Comparison of ENCODE assay signal across 8 mouse cellular contexts in the genomic region with DNA sequence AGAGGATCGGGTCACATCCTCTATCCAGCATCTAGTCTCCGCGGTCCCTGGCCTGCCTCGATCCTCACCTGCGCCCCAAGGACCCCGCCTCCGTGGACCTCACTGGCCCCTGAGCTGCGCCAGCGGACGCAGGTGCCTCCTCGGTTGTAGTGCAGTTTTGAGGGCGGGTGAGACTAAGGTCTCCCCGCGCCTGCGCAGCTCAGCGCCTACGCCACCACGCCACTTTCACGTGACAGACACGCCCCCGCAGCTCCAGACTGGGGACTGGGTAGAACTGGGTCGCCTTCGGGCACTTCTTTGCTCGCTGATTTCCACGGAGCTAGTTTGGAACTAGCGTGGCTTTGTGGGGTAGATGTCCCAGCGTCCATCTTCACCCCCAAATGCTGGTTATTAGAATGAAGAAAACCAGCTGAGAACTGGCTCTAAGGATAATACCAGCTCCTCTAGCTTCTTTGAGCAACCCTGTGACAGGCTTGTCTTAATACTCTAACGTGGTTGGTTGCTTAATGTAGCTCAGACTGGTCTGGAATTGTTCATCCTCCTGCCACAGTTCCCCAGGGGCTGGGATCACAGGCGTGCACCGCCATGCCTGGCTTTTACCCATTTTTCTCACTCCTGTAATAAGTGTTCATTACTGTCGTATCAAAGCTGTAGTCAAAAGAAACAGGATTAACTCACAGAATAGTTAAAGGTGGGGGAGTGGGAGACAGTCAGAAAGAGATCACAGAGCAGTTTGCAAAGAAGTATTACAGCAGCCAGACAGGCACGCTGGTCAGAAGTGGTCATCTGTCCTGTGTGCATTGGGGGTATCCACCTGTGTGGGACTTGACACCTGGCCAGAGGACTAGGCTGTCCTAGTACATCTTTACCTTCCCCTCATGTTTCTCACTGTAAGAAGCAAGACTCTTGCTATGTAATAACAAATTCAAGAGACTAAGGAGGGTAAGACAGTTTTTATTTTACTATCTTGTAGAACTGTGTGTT. TPM values are rescaled to one million over a fixed set of nuclear protein-coding genes. Genes with fewer than 3 reads are reported as not detected.
A peak's percentile ranks its signal among the peaks of the same experiment; 100 is the strongest.
DNase-seq lines count a peak whose midpoint lies in the region; ATAC-seq and TF ChIP-seq lines count a peak whose summit lies in the region.

A gene (minus strand): TSS at position 159 of the 984 bp plus-strand sequence.

- in situ Hi-C loops in Patski (cut with MboI; ENCODE audit: low pct_unique_long_range_greater_than_20kb), result no loop called here

- 0 out of 2 replicates have a peak, but pooled peaks have one; percentile 36 for TF ChIP-seq POLR2A in thymus, adult 2 months (IDR thresholded peaks at IDR 0.05; ENCODE audit: control insufficient read depth, extremely low read depth, insufficient read depth, low read length, poor library complexity)

- H3K27me3 ChIP-seq in Patski, result no peaks in the 10 kb centered on the region
- no peaks in the 10 kb centered on the region for H3K27me3 ChIP-seq in hindbrain, embryonic 11.5 days (ENCODE audit: control insufficient read depth, insufficient read depth, low read length)
- H3K27me3 ChIP-seq in lung, embryonic 16.5 days (ENCODE audit: control insufficient read depth, insufficient read depth, low read depth, low read length), result no peaks in the 10 kb centered on the region
- no peaks in the 10 kb centered on the region for H3K27me3 ChIP-seq in thymus, adult 2 months (ENCODE audit: control insufficient read depth, insufficient read depth, low read length)

- CTCF ChIA-PET in Patski (lab: Charles Lee), result interaction anchor here (1.3 kb wide), 1 partner anchor 17 kb away, joined by 3 read pairs; no protein-coding TSS in a partner anchor

- 6% methylated on average over 32 of the region's 32 CpGs for WGBS in hindbrain, embryonic 11.5 days
- WGBS in lung, embryonic 16.5 days, result 4% methylated on average over 32 of the region's 32 CpGs
- WGBS in thymus, adult 2 months, result 8% methylated on average over 32 of the region's 32 CpGs

- H3K9me3 ChIP-seq in hindbrain, embryonic 11.5 days (ENCODE audit: control insufficient read depth, low read length), result no peaks in the 10 kb centered on the region
- no peaks in the 10 kb centered on the region for H3K9me3 ChIP-seq in lung, embryonic 16.5 days (ENCODE audit: control insufficient read depth, low read length)

- POLR2A ChIA-PET in Patski (lab: Charles Lee), result no interaction called here

- H3K4me3 ChIP-seq in hindbrain, embryonic 11.5 days (ENCODE audit: low read depth, low read length), result peak within 1 kb of the TSS; percentile 58
- peak within 1 kb of the TSS; percentile 66 for H3K4me3 ChIP-seq in lung, embryonic 16.5 days (ENCODE audit: low read length)
- H3K4me3 ChIP-seq in thymus, adult 2 months (ENCODE audit: control insufficient read depth, insufficient read depth, low read length), result peak within 1 kb of the TSS; percentile 56

- ATAC-seq in Patski, result no peak
- peak; percentile 98 for ATAC-seq in hindbrain, embryonic 11.5 days (ENCODE audit: low FRiP score)
- ATAC-seq in lung, embryonic 16.5 days (ENCODE audit: low read depth), result peak; percentile 95

- peak within 1 kb of the TSS; percentile 87 for H3K4me2 ChIP-seq in hindbrain, embryonic 11.5 days (replicated peaks; ENCODE audit: low read depth, low read length)
- H3K4me2 ChIP-seq in lung, embryonic 16.5 days (ENCODE audit: low read depth, low read length), result peak within 1 kb of the TSS; percentile 86

- TF ChIP-seq CTCF in Patski (IDR thresholded peaks at IDR 0.05), result no peak
- 0 out of 2 replicates have a peak, but pooled peaks have one; percentile 48 for TF ChIP-seq CTCF in thymus, adult 2 months (IDR thresholded peaks at IDR 0.05; ENCODE audit: borderline replicate concordance, control insufficient read depth, extremely low read depth, insufficient read depth, low read length, poor library complexity)

- no peaks in the 10 kb centered on the region for H3K36me3 ChIP-seq in hindbrain, embryonic 11.5 days (ENCODE audit: control insufficient read depth, insufficient read depth, low read length)
- H3K36me3 ChIP-seq in lung, embryonic 16.5 days (ENCODE audit: control insufficient read depth, insufficient read depth, low read length), result no peaks in the 10 kb centered on the region
- H3K36me3 ChIP-seq in thymus, adult 2 months (ENCODE audit: control insufficient read depth, insufficient read depth, low read length), result no peaks in the 10 kb centered on the region

- H3K27ac ChIP-seq in hindbrain, embryonic 11.5 days (ENCODE audit: low read depth, low read length), result peak within 1 kb of the TSS; percentile 27; the same call in 1 of the 2 replicates
- H3K27ac ChIP-seq in lung, embryonic 16.5 days (ENCODE audit: low read length), result 0 out of 2 replicates have a peak within 1 kb of the TSS, but pooled peaks have one; percentile 47
- no peak within 1 kb of the TSS for H3K27ac ChIP-seq in thymus, adult 2 months (ENCODE audit: control insufficient read depth, insufficient read depth, low read length)

- peak within 1 kb of the TSS; percentile 76 for H3K9ac ChIP-seq in hindbrain, embryonic 11.5 days (ENCODE audit: low read depth, low read length)
- peak within 1 kb of the TSS; percentile 82 for H3K9ac ChIP-seq in lung, embryonic 16.5 days (ENCODE audit: low read length)

- no peak for DNase-seq in Patski (ENCODE audit: low read depth, low spot score)
- peak; percentile 94 to 96 for DNase-seq in cerebellum, postnatal 10 days
- peak; percentile 87 to 91 for DNase-seq in frontal cortex, postnatal 10 days (ENCODE audit: low spot score in 2 of 2)
- peak; percentile 92 for DNase-seq in hindbrain, embryonic 11.5 days (ENCODE audit: low spot score)
- DNase-seq in layer of hippocampus, adult 9-11 months, result peak; percentile 94
- peak; percentile 85 for DNase-seq in ovary, adult 18-20 months (ENCODE audit: low spot score)
- DNase-seq in thymus, adult 2 months, result peak; percentile 88

- no peaks in the 10 kb centered on the region for H3K4me1 ChIP-seq in hindbrain, embryonic 11.5 days (replicated peaks; ENCODE audit: control insufficient read depth, insufficient read depth, low read length)
- peaks cover 15% of the 10 kb centered on the region for H3K4me1 ChIP-seq in lung, embryonic 16.5 days (replicated peaks; ENCODE audit: control insufficient read depth, insufficient read depth, low read length)
- H3K4me1 ChIP-seq in thymus, adult 2 months (replicated peaks; ENCODE audit: control insufficient read depth, insufficient read depth, low read length), result peaks cover 10% of the 10 kb centered on the region

RNA-seq across cellular contexts. Expression of the gene that starts here (rescaled TPM):
- polyA plus RNA-seq in Patski (2021), result 13.2 TPM
- polyA plus RNA-seq in hindbrain, embryonic 11.5 days (2014; fragmentation: Nextera tagmentation; extraction: Ambion mirVana), result 54.9 and 65.8 TPM in 2 replicates
- polyA plus RNA-seq in lung, embryonic 16.5 days (2015; fragmentation: Nextera tagmentation; extraction: Ambion mirVana), result 131 and 132 TPM in 2 replicates
- polyA plus RNA-seq in thymus, adult 2 months (2012; rRNA removed), result 7.3 and 7.8 TPM in 2 replicates
